In genomic region chr17:26561290-26561640, GRCm38 (mm10) we compare ENCODE assay signal across 8 mouse cellular contexts. TPM values are rescaled to one million over a fixed set of nuclear protein-coding genes. Genes with fewer than 3 reads are reported as not detected.
DNase-seq lines count a peak whose midpoint lies in the region; ATAC-seq and TF ChIP-seq lines count a peak whose summit lies in the region.

TSS of gene Ergic1 (plus strand) at chr17:26561489.

- peak within 1 kb of the TSS; percentile 64 to 88 for H3K4me3 ChIP-seq in ES-E14 (ENCODE audit: insufficient read depth in 1 of 2, low read depth in 1 of 2, low read length in 2 of 2, poor library complexity in 1 of 2, severe bottlenecking in 1 of 2)
- H3K4me3 ChIP-seq in forebrain, postnatal 0 days (ENCODE audit: low read depth, low read length): peak within 1 kb of the TSS; percentile 70
- H3K4me3 ChIP-seq in neural tube, embryonic 14.5 days (ENCODE audit: low read depth, low read length): peak within 1 kb of the TSS; percentile 81

- H3K9me3 ChIP-seq in ES-E14 (ENCODE audit: control insufficient read depth, insufficient read depth, low read depth, low read length): no peaks in the 10 kb centered on the region
- H3K9me3 ChIP-seq in forebrain, postnatal 0 days (ENCODE audit: low read length): no peaks in the 10 kb centered on the region
- no peaks in the 10 kb centered on the region for H3K9me3 ChIP-seq in neural tube, embryonic 14.5 days (ENCODE audit: control insufficient read depth, low read length)

- in situ Hi-C loops in ES-E14 (cut with MboI; ENCODE audit: low sequenced_read_pairs in 2 of 2, unreplicated experiment in 2 of 2): no loop called here

- H3K9ac ChIP-seq in ES-E14 (ENCODE audit: insufficient read depth, low read depth, low read length, poor library complexity, severe bottlenecking): peak within 1 kb of the TSS; percentile 82
- H3K9ac ChIP-seq in forebrain, postnatal 0 days: peak within 1 kb of the TSS; percentile 79
- H3K9ac ChIP-seq in neural tube, embryonic 14.5 days (replicated peaks; ENCODE audit: low read depth, low read length): peak within 1 kb of the TSS; percentile 87

- peak within 1 kb of the TSS; percentile 84 for H3K4me2 ChIP-seq in forebrain, postnatal 0 days (ENCODE audit: low read depth)
- peak within 1 kb of the TSS; percentile 96 for H3K4me2 ChIP-seq in neural tube, embryonic 14.5 days (ENCODE audit: low read depth, low read length)

- no peak for TF ChIP-seq CTCF in forebrain, postnatal 0 days (IDR thresholded peaks at IDR 0.05; ENCODE audit: low read depth)

- 0 out of 2 replicates have a peak within 1 kb of the TSS, but pooled peaks have one; percentile 31 for H3K27ac ChIP-seq in ES-E14 (ENCODE audit: insufficient read depth, low read depth, low read length, poor library complexity, severe bottlenecking)
- peak within 1 kb of the TSS; percentile 79 for H3K27ac ChIP-seq in forebrain, postnatal 0 days (ENCODE audit: low read depth, low read length)
- H3K27ac ChIP-seq in neural tube, embryonic 14.5 days (ENCODE audit: low read depth, low read length): peak within 1 kb of the TSS; percentile 81

- H3K36me3 ChIP-seq in ES-E14 (ENCODE audit: control insufficient read depth, insufficient read depth, low read length, poor library complexity, severe bottlenecking): peaks cover 10% of the 10 kb centered on the region; the same call in 1 of the 2 replicates
- peaks cover 12% of the 10 kb centered on the region; the same call in 1 of the 2 replicates for H3K36me3 ChIP-seq in forebrain, postnatal 0 days (ENCODE audit: insufficient read depth)
- H3K36me3 ChIP-seq in neural tube, embryonic 14.5 days (ENCODE audit: control insufficient read depth, insufficient read depth, low read length): no peaks in the 10 kb centered on the region; the same call in 1 of the 2 replicates

- ATAC-seq in forebrain, postnatal 0 days: peak; percentile 98
- ATAC-seq in neural tube, embryonic 14.5 days (ENCODE audit: low read depth): peak; percentile 97

- intact Hi-C loops in heart, postnatal 36 days (cut with DNase I): no loop called here

- no peak for DNase-seq in ES-E14 (ENCODE audit: low read depth, low spot score)
- DNase-seq in cerebellum, adult 18-20 months: peak; percentile 96 to 97
- DNase-seq in forebrain, postnatal 0 days: peak; percentile 90
- peak; percentile 91 to 93 for DNase-seq in heart, postnatal 36 days
- peak; percentile 88 to 91 for DNase-seq in layer of hippocampus, adult 18-20 months (ENCODE audit: low spot score in 2 of 2)
- peak; percentile 92 to 94 for DNase-seq in lung, adult 18-20 months
- DNase-seq in testis, postnatal 10 days (ENCODE audit: low spot score): peak; percentile 96

- H3K27me3 ChIP-seq in forebrain, postnatal 0 days (ENCODE audit: insufficient read depth, low read length): no peaks in the 10 kb centered on the region
- no peaks in the 10 kb centered on the region for H3K27me3 ChIP-seq in neural tube, embryonic 14.5 days (ENCODE audit: control insufficient read depth, insufficient read depth, low read length)

- H3K4me1 ChIP-seq in ES-E14 (ENCODE audit: control insufficient read depth in 2 of 2, insufficient read depth in 2 of 2, low read length in 2 of 2, poor library complexity in 1 of 2): peaks cover 4 to 18% of the 10 kb centered on the region in 2 experiments; a peak in 1 of 4 replicates
- H3K4me1 ChIP-seq in forebrain, postnatal 0 days (ENCODE audit: insufficient read depth): peaks cover 14% of the 10 kb centered on the region
- peaks cover 15% of the 10 kb centered on the region for H3K4me1 ChIP-seq in neural tube, embryonic 14.5 days (ENCODE audit: control insufficient read depth, insufficient read depth, low read length)

- WGBS in forebrain, postnatal 0 days: under 1% methylated on average over 32 of the region's 36 CpGs
- WGBS in neural tube, embryonic 14.5 days: under 1% methylated on average over 36 of the region's 36 CpGs

TF ChIP-seq in ES-E14, 5 proteins besides CTCF, POLR2A, EP300 and RAD21:
- TF ChIP-seq ZC3H11A (IDR thresholded peaks at IDR 0.05; ENCODE audit: borderline replicate concordance, low read depth, low read length) (no peak), MAFK (IDR thresholded peaks at IDR 0.05; ENCODE audit: insufficient read depth, low read depth, low read length) (no peak), HCFC1 (IDR thresholded peaks at IDR 0.05; ENCODE audit: borderline replicate concordance, insufficient read depth, low read length) (no peak), CHD2 (IDR thresholded peaks at IDR 0.05; ENCODE audit: low read depth, low read length) (no peak), ZNF384 (IDR thresholded peaks at IDR 0.05; ENCODE audit: low read depth, low read length) (no peak)

RNA-seq across cellular contexts. Expression of gene Ergic1, which starts in this region (rescaled TPM):
- total RNA-seq in ES-E14 (2012; rRNA removed): 97.5 and 142 TPM in 2 replicates
- 137 and 186 TPM in 2 replicates for total RNA-seq in forebrain, postnatal 0 days (2014; rRNA removed)
- polyA plus RNA-seq in forebrain, postnatal 0 days (2015; fragmentation: Nextera tagmentation; extraction: Ambion mirVana): 103 and 106 TPM in 2 replicates
- 10 to 100 TPM; 47.5 to 56.2 TPM for total RNA-seq in heart, postnatal 36 days (2021)
- total RNA-seq in layer of hippocampus, adult 18-20 months (2021): 100 to 1,000 TPM; 120 to 129 TPM
- 103 and 105 TPM in 2 replicates for polyA plus RNA-seq in neural tube, embryonic 14.5 days (2014; fragmentation: Nextera tagmentation; extraction: Ambion mirVana)

Comparison
In these comparisons a context has a peak if more than half of its experiments do, and no peak if none do; other contexts are left out.
1. H3K27ac ChIP-seq: peak in every context shown above with its lines; median percentile 81 in neural tube, embryonic 14.5 days; 79 in forebrain, postnatal 0 days; 31 in ES-E14.